Mouse (Mus musculus) central nervous system, embryonic 14 days (tissue): Measurements from ENCODE around the gene Crisp4. TPM values are rescaled to one million over a fixed set of nuclear protein-coding genes. Genes with fewer than 3 reads are reported as not detected.

Experiments
- polyA plus RNA-seq: library from polyadenylated mRNA; depleted of rRNA; stranded (reverse); fragments of >200 nt; gene quantifications from 2 replicates; pipeline ENCODE4 v1.2.3, GENCODE M21; 2012; rRNA removed

Crisp4 gene
- not detected in 2 replicates for polyA plus RNA-seq

GRCm38 (mm10) chr1:18145802-18146201 lies at the start of gene Crisp4:
TSS of gene Crisp4 (minus strand) at chr1:18145902.

Other genes with a start within 250 kb of the Crisp4 start
- not detected in 2 replicates for gene Defb18, start 91.5 kb upstream of the Crisp4 start, polyA plus RNA-seq
- gene Defb41, start 119.2 kb upstream of the Crisp4 start, polyA plus RNA-seq = not detected in 2 replicates